Mouse (Mus musculus) telencephalon, adult 2 months (tissue): ENCODE measurements at regions not wholly inside any gene's neighbourhood (a gene's known extent, or its start where the extent isn't known, plus 50 kb on each side); places are given as distances from the start of the nearest gene placed in this dataset.

Experiments
- DNase-seq: peaks from one replicate; pipeline ENCODE4 v3.0.0-alpha.2; 2011; ENCODE audit warnings: low read depth, low spot score

- DNase-seq = no peak
Measured at GRCm38 (mm10) chr17:43214038-43214437, 56.1 kb upstream of the Adgrf1 start.

GRCm38 (mm10) chr17:43219636-43220035 lies 50.5 kb upstream of the Adgrf1 start:
- no peak for DNase-seq
